Mouse (Mus musculus) neural tube, embryonic 14.5 days (tissue): Measurements from ENCODE around the gene Nup88. TPM values are rescaled to one million over a fixed set of nuclear protein-coding genes. Genes with fewer than 3 reads are reported as not detected.

Source experiments
- ATAC-seq: fragments of 200-750 bp; cut with Nextera tagmentation; 2 replicates; pipeline ENCODE4 v1.8.0; 2017; ENCODE audit warnings: low read depth, mild to moderate bottlenecking, moderate TSS enrichment, moderate library complexity
- H3K27ac ChIP-seq: fragments of 300-500 bp; sonication (generic); 2 replicates; pipeline ENCODE4 v1.5.1; 2014; ENCODE audit warnings: low read depth, mild to moderate bottlenecking, control low read depth, low read length, moderate library complexity, mixed read lengths
- H3K27me3 ChIP-seq: fragments of 300-500 bp; sonication (generic); 2 replicates; pipeline ENCODE4 v1.6.1; 2014; ENCODE audit warnings: low read length; ENCODE audit not compliant: control insufficient read depth, insufficient read depth
- H3K36me3 ChIP-seq: fragments of 300-500 bp; sonication (generic); 2 replicates; pipeline ENCODE4 v1.6.1; 2014; ENCODE audit warnings: low read length, mixed read lengths; ENCODE audit not compliant: control insufficient read depth, insufficient read depth
- H3K4me1 ChIP-seq: fragments of 300-500 bp; sonication (generic); 2 replicates; pipeline ENCODE4 v1.6.1; 2014; ENCODE audit warnings: low read length; ENCODE audit not compliant: control insufficient read depth, insufficient read depth
- H3K4me2 ChIP-seq: fragments of 300-500 bp; sonication (generic); 2 replicates; pipeline ENCODE4 v1.6.1; 2014; ENCODE audit warnings: mild to moderate bottlenecking, low read depth, low read length, control low read depth
- H3K4me3 ChIP-seq: fragments of 300-500 bp; sonication (generic); 2 replicates; pipeline ENCODE4 v1.5.1; 2014; ENCODE audit warnings: low read depth, low read length, control low read depth, mixed read lengths
- H3K9ac ChIP-seq: fragments of 300-500 bp; sonication (generic); replicated peaks from 2 replicates; pipeline ENCODE4 v1.6.1; 2014; ENCODE audit warnings: low read depth, mild to moderate bottlenecking, control low read depth, low read length, mixed read lengths
- H3K9me3 ChIP-seq: fragments of 300-500 bp; sonication (generic); 2 replicates; pipeline ENCODE4 v1.6.1; 2016; ENCODE audit warnings: low read length; ENCODE audit not compliant: control insufficient read depth
- WGBS: fragments of 180-500 bp; shearing (Covaris S2); extraction: QIAGEN DNeasy Blood & Tissue Kit; methylation state at CpG from one replicate; pipeline ENCODE4 v1.1.7; 2014; 5-methylcytosine and 5-hydroxymethylcytosine counted together
- polyA plus RNA-seq: library from polyadenylated mRNA; unstranded; fragments of >200 nt; fragmentation: Nextera tagmentation; extraction: Ambion mirVana; gene quantifications from 2 replicates; pipeline ENCODE4 v1.2.1, GENCODE M21; 2014

The Nup88 gene
- polyA plus RNA-seq, 1 experiment from 2014 or later: 131 TPM

- 94% methylated on average over 4 of the region's 4 CpGs for WGBS
- Histone ChIP-seq H3K27me3 (no peaks in the 10 kb centered on the region), H3K27ac (no peak overlapping the region), H3K4me1 (no peaks in the 10 kb centered on the region), H3K9me3 (no peaks in the 10 kb centered on the region), H3K4me3 (no peak overlapping the region), H3K9ac (no peak overlapping the region), H3K36me3 (peaks cover 76% of the 10 kb centered on the region), H3K4me2 (no peak overlapping the region)
- ATAC-seq: no peak
Measured at GRCm38 (mm10) chr11:70944935-70945817, 24.6 kb downstream of the Nup88 start.

DNA sequence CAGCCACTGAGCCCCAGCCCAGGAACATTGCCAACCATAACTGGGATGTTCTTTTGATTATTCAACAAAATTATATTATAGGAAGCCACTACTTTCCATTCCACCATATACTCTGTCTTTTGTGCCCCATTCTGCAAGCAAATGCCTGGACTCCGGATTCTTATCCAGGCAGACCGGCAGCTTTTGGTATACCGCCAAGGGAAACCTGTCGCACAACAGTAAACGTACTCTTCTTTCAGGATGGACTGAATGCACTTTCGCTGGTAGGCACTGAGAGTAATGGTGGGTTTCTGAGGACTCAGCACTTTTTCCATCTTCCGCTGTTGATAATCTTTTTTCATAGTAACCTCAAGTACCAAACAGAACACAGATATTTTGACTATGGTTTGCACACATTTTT, 26.1 kb downstream of the Nup88 start:
- Histone ChIP-seq H3K9ac (no peak overlapping the region), H3K36me3 (peaks cover 68% of the 10 kb centered on the region), H3K4me1 (no peaks in the 10 kb centered on the region), H3K4me3 (no peak overlapping the region), H3K27me3 (no peaks in the 10 kb centered on the region), H3K9me3 (no peaks in the 10 kb centered on the region), H3K27ac (no peak overlapping the region), H3K4me2 (no peak overlapping the region)
- no peak for ATAC-seq
- WGBS: 92% methylated on average over 7 of the region's 7 CpGs

DNA sequence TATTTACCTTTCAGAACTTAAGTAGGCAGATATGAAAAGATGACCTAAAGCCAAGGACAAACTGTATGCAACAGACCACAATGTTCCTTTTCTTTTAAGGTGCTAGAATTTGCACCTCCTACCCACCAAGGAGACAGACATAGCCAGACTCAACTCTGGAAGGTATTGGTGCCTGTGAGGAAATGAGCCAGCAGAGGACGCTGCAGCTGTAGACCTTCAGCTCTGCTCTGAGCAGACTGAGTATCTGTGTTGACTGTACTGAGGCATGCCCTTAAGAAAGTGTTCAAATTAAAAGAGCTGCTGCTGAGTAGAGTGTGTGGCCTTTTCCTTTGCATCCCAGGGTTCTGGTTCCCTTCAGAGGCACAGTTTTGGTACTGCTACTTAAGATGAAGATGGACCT, 27.2 kb downstream of the Nup88 start:
- Histone ChIP-seq H3K4me2 (no peak overlapping the region), H3K4me3 (no peak overlapping the region), H3K27me3 (no peaks in the 10 kb centered on the region), H3K36me3 (peaks cover 70% of the 10 kb centered on the region), H3K27ac (no peak overlapping the region), H3K9me3 (no peaks in the 10 kb centered on the region), H3K4me1 (no peaks in the 10 kb centered on the region), H3K9ac (no peak overlapping the region)
- no peak for ATAC-seq
- 81% methylated on average over 1 of the region's 1 CpGs for WGBS

GRCm38 (mm10) chr11:70935316-70935715, 34.5 kb downstream of the Nup88 start:
- Histone ChIP-seq H3K9ac (no peak overlapping the region), H3K4me1 (no peaks in the 10 kb centered on the region), H3K27me3 (no peaks in the 10 kb centered on the region), H3K27ac (no peak overlapping the region), H3K4me2 (no peak overlapping the region), H3K36me3 (peaks cover 50% of the 10 kb centered on the region), H3K9me3 (no peaks in the 10 kb centered on the region), H3K4me3 (no peak overlapping the region)
- no peak for ATAC-seq
- WGBS: 92% methylated on average over 7 of the region's 7 CpGs

- 77% methylated on average over 5 of the region's 5 CpGs for WGBS
- H3K36me3 ChIP-seq: peaks cover 31% of the 10 kb centered on the region
- H3K4me1 ChIP-seq: no peaks in the 10 kb centered on the region
Measured at GRCm38 (mm10) chr11:70931461-70931860, 38.3 kb downstream of the Nup88 start.

GRCm38 (mm10) chr11:70919524-70919923, 50.2 kb downstream of the Nup88 start:
- ATAC-seq: no peak
- Histone ChIP-seq H3K27ac (no peak overlapping the region), H3K4me2 (no peak overlapping the region), H3K27me3 (no peaks in the 10 kb centered on the region), H3K36me3 (peaks cover 29% of the 10 kb centered on the region), H3K4me3 (no peak overlapping the region), H3K9me3 (no peaks in the 10 kb centered on the region), H3K4me1 (no peaks in the 10 kb centered on the region), H3K9ac (no peak overlapping the region)
- 94% methylated on average over 4 of the region's 4 CpGs for WGBS

More at GRCm38 (mm10) chr11:70931461-70931860, 38.3 kb downstream of the Nup88 start:
- Histone ChIP-seq H3K9me3 (no peaks in the 10 kb centered on the region), H3K4me2 (no peak overlapping the region), H3K27ac (no peak overlapping the region), H3K9ac (no peak overlapping the region), H3K27me3 (no peaks in the 10 kb centered on the region), H3K4me3 (no peak overlapping the region)
- no peak for ATAC-seq

DNA sequence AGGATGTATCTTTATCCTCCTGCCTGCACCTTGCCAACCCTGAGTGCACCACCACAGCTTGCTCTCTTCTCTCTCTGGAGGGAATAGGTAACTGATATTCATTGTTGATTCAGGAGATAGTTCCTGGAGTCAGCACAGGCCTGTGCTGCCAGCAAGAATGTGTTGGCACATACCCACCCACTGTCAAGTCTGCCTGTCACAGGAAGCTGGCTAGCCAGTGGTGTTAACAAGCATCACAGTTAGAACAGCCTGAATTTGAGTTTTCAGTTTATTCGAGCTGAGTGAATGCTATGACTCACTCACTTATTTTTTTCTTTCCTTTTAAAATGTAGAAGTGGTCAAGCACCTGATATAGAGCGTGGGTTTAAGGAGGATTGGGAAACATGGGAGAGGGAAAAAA, 51.9 kb downstream of the Nup88 start:
- Histone ChIP-seq H3K36me3 (peaks cover 20% of the 10 kb centered on the region), H3K27ac (no peak overlapping the region), H3K4me1 (no peaks in the 10 kb centered on the region), H3K4me3 (no peak overlapping the region), H3K4me2 (no peak overlapping the region), H3K9ac (no peak overlapping the region), H3K9me3 (no peaks in the 10 kb centered on the region), H3K27me3 (no peaks in the 10 kb centered on the region)
- ATAC-seq: no peak
- WGBS: 92% methylated on average over 2 of the region's 2 CpGs

- no peaks in the 10 kb centered on the region for H3K27me3 ChIP-seq
- H3K36me3 ChIP-seq: peaks cover 13% of the 10 kb centered on the region
- H3K9me3 ChIP-seq: no peaks in the 10 kb centered on the region
- no peak for ATAC-seq
- no peak overlapping the region for H3K4me2 ChIP-seq
- H3K4me1 ChIP-seq: no peaks in the 10 kb centered on the region
- H3K9ac ChIP-seq: no peak overlapping the region
- WGBS: 82% methylated on average over 1 of the region's 1 CpGs
- H3K4me3 ChIP-seq: no peak overlapping the region
- no peak overlapping the region for H3K27ac ChIP-seq
Measured at GRCm38 (mm10) chr11:70911920-70912319, 57.9 kb downstream of the Nup88 start.

GRCm38 (mm10) chr11:70911323-70911722, 58.5 kb downstream of the Nup88 start:
- Histone ChIP-seq H3K36me3 (peaks cover 13% of the 10 kb centered on the region), H3K9ac (no peak overlapping the region), H3K9me3 (no peaks in the 10 kb centered on the region), H3K4me1 (no peaks in the 10 kb centered on the region), H3K4me2 (no peak overlapping the region), H3K27ac (no peak overlapping the region), H3K27me3 (no peaks in the 10 kb centered on the region), H3K4me3 (no peak overlapping the region)
- ATAC-seq: no peak
- 96% methylated on average over 3 of the region's 3 CpGs for WGBS
